Mouse (Mus musculus): ENCODE data around the gene Ces4a.

DNA sequence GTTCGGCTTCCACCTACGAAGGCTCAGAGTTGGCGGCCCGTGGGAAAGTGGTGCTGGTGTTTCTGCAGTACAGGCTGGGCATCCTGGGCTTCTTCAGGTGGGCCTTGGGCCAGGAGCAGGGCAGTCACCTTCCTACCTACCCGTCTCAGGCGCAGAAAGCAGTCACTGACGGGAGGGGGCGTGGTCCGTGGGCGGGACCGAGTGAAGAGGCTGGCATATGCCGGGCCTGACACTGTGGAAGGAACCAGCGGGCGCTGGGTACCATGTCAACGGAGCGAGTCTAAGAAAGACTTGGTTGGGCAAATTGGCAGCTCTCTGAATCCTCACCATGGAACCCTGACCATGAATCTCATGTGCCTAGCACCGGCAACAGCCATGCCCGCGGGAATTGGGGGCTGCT, 10.8 kb downstream of the Ces4a start:
- TF ChIP-seq CTCF (IDR thresholded peaks at IDR 0.05; ENCODE audit: borderline replicate concordance, extremely low read depth, insufficient read depth, insufficient read length): no peak
- no peak for TF ChIP-seq POLR2A (IDR thresholded peaks at IDR 0.05; ENCODE audit: borderline replicate concordance, extremely low read depth, insufficient read depth, insufficient read length, poor library complexity, severe bottlenecking)
